ENCODE assay signal across 25 mouse cellular contexts in the genomic region with DNA sequence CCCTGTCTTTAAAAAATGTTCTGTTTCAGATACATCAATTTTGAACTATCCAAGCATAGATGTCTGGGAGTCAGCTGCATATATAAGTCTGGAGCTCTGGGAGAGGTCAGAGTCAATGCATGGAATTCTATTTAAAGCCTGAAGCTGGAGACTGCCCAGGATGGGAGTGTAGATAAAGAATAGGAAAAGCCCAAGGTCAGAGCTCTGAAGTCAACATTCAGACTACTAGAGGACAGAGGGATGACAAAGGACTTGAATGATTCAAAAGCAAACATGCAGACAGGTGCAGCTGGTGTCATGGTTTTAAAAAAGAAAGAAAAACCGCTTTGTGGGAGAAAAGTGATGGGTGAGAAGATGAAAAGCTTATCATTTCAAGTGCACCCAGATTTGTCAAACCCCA.
"Had no signal": no experiment of that assay in that cellular context is flagged by ENCODE, and none has a peak within 500 bp of the region (broad histone marks: within the 10 kb centered on the region; RNA-seq: fewer than 3 reads in every experiment).

No protein-coding gene starts in this region.

- H3K4me2 ChIP-seq: hindbrain, embryonic 12.5 days; hindbrain, embryonic 14.5 days; intestine, embryonic 15.5 days; limb, embryonic 13.5 days; limb, embryonic 15.5 days; liver, embryonic 13.5 days; liver, embryonic 15.5 days had no signal

- H3K4me3 ChIP-seq: gastrocnemius, adult 2 months; heart, adult 2 months; hindbrain, embryonic 10.5 days; hindbrain, embryonic 12.5 days; intestine, embryonic 15.5 days; limb, embryonic 13.5 days; limb, embryonic 15.5 days; liver, embryonic 13.5 days; liver, embryonic 15.5 days had no signal

- DNase-seq: gastrocnemius, adult 2 months; gastrocnemius, postnatal 10 days; gastrocnemius, postnatal 25 days; heart, adult 2 months; heart, postnatal 10 days; heart, postnatal 36 days; kidney, adult 18-20 months; kidney, adult 8-10 months; kidney, postnatal 10 days; kidney, postnatal 25 days; layer of hippocampus, adult 9-11 months; layer of hippocampus, postnatal 36 days; left cerebral cortex, postnatal 4 days; liver, embryonic 13.5 days; liver, postnatal 0 days had no signal

- ATAC-seq: hindbrain, embryonic 16.5 days; inflammation-experienced regulatory T-cells, adult 6 months; intestine, embryonic 15.5 days; intestine, postnatal 0 days; liver, postnatal 0 days had no signal

- H3K9ac ChIP-seq: hindbrain, embryonic 12.5 days; hindbrain, embryonic 14.5 days; intestine, embryonic 15.5 days; limb, embryonic 13.5 days; limb, embryonic 15.5 days; liver, embryonic 13.5 days; liver, embryonic 15.5 days; liver, postnatal 0 days had no signal

- H3K27ac ChIP-seq: gastrocnemius, adult 2 months; hindbrain, embryonic 10.5 days; hindbrain, embryonic 12.5 days; hindbrain, embryonic 14.5 days; intestine, embryonic 15.5 days; limb, embryonic 13.5 days; limb, embryonic 15.5 days; liver, embryonic 13.5 days; liver, embryonic 15.5 days had no signal

- H3K36me3 ChIP-seq: hindbrain, embryonic 10.5 days; hindbrain, embryonic 12.5 days; intestine, embryonic 15.5 days; limb, embryonic 13.5 days; limb, embryonic 15.5 days; liver, embryonic 13.5 days; liver, embryonic 15.5 days had no signal

- H3K27me3 ChIP-seq: hindbrain, embryonic 12.5 days; intestine, embryonic 15.5 days; limb, embryonic 13.5 days; limb, embryonic 15.5 days had no signal

- H3K9me3 ChIP-seq: hindbrain, embryonic 10.5 days; hindbrain, embryonic 12.5 days; intestine, embryonic 15.5 days; limb, embryonic 13.5 days; limb, embryonic 15.5 days; liver, embryonic 13.5 days; liver, embryonic 15.5 days had no signal
